Mouse (Mus musculus): ENCODE data around the gene Safb2. TPM values are rescaled to one million over a fixed set of nuclear protein-coding genes. Genes with fewer than 3 reads are reported as not detected.
A peak's percentile ranks its signal among the peaks of the same experiment; 100 is the strongest.

Safb2 gene
- total and polyA plus RNA-seq, 3 experiments = 36.8 to 47.5 (median 43.1) TPM

- 32% methylated on average over 1 of the region's 1 CpGs for WGBS
- no peaks in the 10 kb centered on the region for H3K4me1 ChIP-seq (ENCODE audit: control insufficient read depth, insufficient read depth, low read length)
- H3K27ac ChIP-seq = no peak overlapping the region
- H3K36me3 ChIP-seq (ENCODE audit: control insufficient read depth, insufficient read depth, low read length) = no peaks in the 10 kb centered on the region
- DNase-seq = no peak
- no peak overlapping the region for H3K9ac ChIP-seq (ENCODE audit: low read depth, low read length)
- no peaks in the 10 kb centered on the region for H3K79me2 ChIP-seq (replicated peaks; ENCODE audit: control insufficient read depth, insufficient read depth, low read length)
- intact Hi-C loops (cut with DNase I) = no loop called here
- H3K27me3 ChIP-seq (ENCODE audit: control insufficient read depth, insufficient read depth, low read length) = no peaks in the 10 kb centered on the region
- H3K4me3 ChIP-seq = no peak overlapping the region
- no peak for TF ChIP-seq POLR2A (IDR thresholded peaks at IDR 0.05; ENCODE audit: insufficient read depth, low read depth, low read length)
- TF ChIP-seq EP300 (IDR thresholded peaks at IDR 0.05; ENCODE audit: insufficient read depth, low read depth, low read length) = no peak
- TF ChIP-seq CTCF (IDR thresholded peaks at IDR 0.05) = no peak
Measured at GRCm38 (mm10) chr17:56560131-56560530, 24.3 kb downstream of the Safb2 start.

- no peaks in the 10 kb centered on the region for H3K79me2 ChIP-seq (replicated peaks; ENCODE audit: control insufficient read depth, insufficient read depth, low read length)
- no peak for TF ChIP-seq CTCF (IDR thresholded peaks at IDR 0.05)
- no peak for TF ChIP-seq POLR2A (IDR thresholded peaks at IDR 0.05; ENCODE audit: insufficient read depth, low read depth, low read length)
- no peak for TF ChIP-seq EP300 (IDR thresholded peaks at IDR 0.05; ENCODE audit: insufficient read depth, low read depth, low read length)
- H3K4me3 ChIP-seq = no peak overlapping the region
- intact Hi-C loops (cut with DNase I) = loop anchor here (5.0 kb wide), 1 partner anchor 108 kb away; no protein-coding TSS in a partner anchor
- H3K9ac ChIP-seq (ENCODE audit: low read depth, low read length) = no peak overlapping the region
- no peak overlapping the region for H3K27ac ChIP-seq
- WGBS = 62% methylated on average over 3 of the region's 3 CpGs
- DNase-seq = peak in 1 of 2 experiments; percentile 30
- H3K4me1 ChIP-seq (ENCODE audit: control insufficient read depth, insufficient read depth, low read length) = no peaks in the 10 kb centered on the region
- H3K36me3 ChIP-seq (ENCODE audit: control insufficient read depth, insufficient read depth, low read length) = no peaks in the 10 kb centered on the region
- no peaks in the 10 kb centered on the region for H3K27me3 ChIP-seq (ENCODE audit: control insufficient read depth, insufficient read depth, low read length)
Measured at GRCm38 (mm10) chr17:56559386-56559785, 25.0 kb downstream of the Safb2 start.

- intact Hi-C loops (cut with DNase I) = loop anchor here (5.0 kb wide), 1 partner anchor 109 kb away; no protein-coding TSS in a partner anchor
- WGBS = 14% methylated on average over 3 of the region's 3 CpGs
Measured at GRCm38 (mm10) chr17:56558448-56558847, 25.9 kb downstream of the Safb2 start.

GRCm38 (mm10) chr17:56554122-56554551 is 30.2 kb downstream of the Safb2 start, which contains the start of gene Gm20219:
TSS of gene Gm20219 (minus strand) at chr17:56554387.
- WGBS = 78% methylated on average over 20 of the region's 20 CpGs
- H3K4me1 ChIP-seq (ENCODE audit: control insufficient read depth, insufficient read depth, low read length) = no peaks in the 10 kb centered on the region
- H3K9ac ChIP-seq (ENCODE audit: low read depth, low read length) = no peak within 1 kb of the TSS
- DNase-seq = no peak
- intact Hi-C loops (cut with DNase I) = loop anchor here (5.0 kb wide), 1 partner anchor 147 kb away; no protein-coding TSS in a partner anchor
- no peak within 1 kb of the TSS for H3K4me3 ChIP-seq
- no peak for TF ChIP-seq CTCF (IDR thresholded peaks at IDR 0.05)
- no peak for TF ChIP-seq EP300 (IDR thresholded peaks at IDR 0.05; ENCODE audit: insufficient read depth, low read depth, low read length)
- TF ChIP-seq POLR2A (IDR thresholded peaks at IDR 0.05; ENCODE audit: insufficient read depth, low read depth, low read length) = no peak
- no peaks in the 10 kb centered on the region for H3K27me3 ChIP-seq (ENCODE audit: control insufficient read depth, insufficient read depth, low read length)
- H3K79me2 ChIP-seq (replicated peaks; ENCODE audit: control insufficient read depth, insufficient read depth, low read length) = no peaks in the 10 kb centered on the region
- H3K36me3 ChIP-seq (ENCODE audit: control insufficient read depth, insufficient read depth, low read length) = no peaks in the 10 kb centered on the region
- no peak within 1 kb of the TSS for H3K27ac ChIP-seq

More at GRCm38 (mm10) chr17:56558448-56558847, 25.9 kb downstream of the Safb2 start:
- no peaks in the 10 kb centered on the region for H3K36me3 ChIP-seq (ENCODE audit: control insufficient read depth, insufficient read depth, low read length)
- H3K9ac ChIP-seq (ENCODE audit: low read depth, low read length) = no peak overlapping the region
- no peaks in the 10 kb centered on the region for H3K27me3 ChIP-seq (ENCODE audit: control insufficient read depth, insufficient read depth, low read length)
- H3K4me1 ChIP-seq (ENCODE audit: control insufficient read depth, insufficient read depth, low read length) = no peaks in the 10 kb centered on the region
- peak; percentile 51 to 74 for DNase-seq
- no peak overlapping the region for H3K4me3 ChIP-seq
- TF ChIP-seq CTCF (IDR thresholded peaks at IDR 0.05) = peak; percentile 93
- no peak for TF ChIP-seq EP300 (IDR thresholded peaks at IDR 0.05; ENCODE audit: insufficient read depth, low read depth, low read length)
- H3K27ac ChIP-seq = no peak overlapping the region
- no peaks in the 10 kb centered on the region for H3K79me2 ChIP-seq (replicated peaks; ENCODE audit: control insufficient read depth, insufficient read depth, low read length)

- H3K27ac ChIP-seq = no peak overlapping the region
- no peaks in the 10 kb centered on the region for H3K36me3 ChIP-seq (ENCODE audit: control insufficient read depth, insufficient read depth, low read length)
- TF ChIP-seq EP300 (IDR thresholded peaks at IDR 0.05; ENCODE audit: insufficient read depth, low read depth, low read length) (peak; percentile 73; the same call in 1 of the 2 replicates), CTCF (IDR thresholded peaks at IDR 0.05) (peak; percentile 100), POLR2A (IDR thresholded peaks at IDR 0.05; ENCODE audit: insufficient read depth, low read depth, low read length) (no peak)
- intact Hi-C loops (cut with DNase I) = loop anchor here (5.0 kb wide), 1 partner anchor 146 kb away; no protein-coding TSS in a partner anchor
- no peaks in the 10 kb centered on the region for H3K79me2 ChIP-seq (replicated peaks; ENCODE audit: control insufficient read depth, insufficient read depth, low read length)
- H3K9ac ChIP-seq (ENCODE audit: low read depth, low read length) = no peak overlapping the region
- H3K4me3 ChIP-seq = no peak overlapping the region
- H3K4me1 ChIP-seq (ENCODE audit: control insufficient read depth, insufficient read depth, low read length) = no peaks in the 10 kb centered on the region
- no peaks in the 10 kb centered on the region for H3K27me3 ChIP-seq (ENCODE audit: control insufficient read depth, insufficient read depth, low read length)
- 45% methylated on average over 5 of the region's 5 CpGs for WGBS
- peak; percentile 47 to 79 for DNase-seq
Measured at GRCm38 (mm10) chr17:56552781-56553363, 31.5 kb downstream of the Safb2 start.

All from heart, adult 2 months (tissue).